Mouse (Mus musculus): Measurements from ENCODE around the gene Gm28308. TPM values are rescaled to one million over a fixed set of nuclear protein-coding genes. Genes with fewer than 3 reads are reported as not detected.

The Gm28308 gene
- polyA plus RNA-seq, 1 experiment: not detected

DNA sequence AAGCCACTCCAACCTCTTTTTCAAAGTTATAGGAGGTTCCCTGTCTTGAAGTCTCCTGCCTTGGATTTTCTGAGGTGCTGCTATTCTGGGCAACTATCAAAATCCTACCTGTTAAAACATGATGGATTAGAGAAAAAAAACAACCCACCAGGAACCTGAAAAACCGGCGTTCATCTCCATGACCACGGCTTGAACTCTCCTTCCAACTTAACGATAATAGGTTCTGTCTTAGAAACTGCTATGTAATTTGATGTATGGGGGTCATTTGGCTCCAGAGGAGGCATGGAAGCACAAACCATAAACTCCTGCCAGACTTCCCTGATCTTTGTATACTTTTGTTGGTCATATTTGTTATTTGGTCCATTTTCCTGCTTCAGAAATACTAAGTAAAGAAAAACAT, 39.5 kb downstream of the Gm28308 start:
- H3K4me3 ChIP-seq (ENCODE audit: insufficient read depth, low read length): no peak overlapping the region

DNA sequence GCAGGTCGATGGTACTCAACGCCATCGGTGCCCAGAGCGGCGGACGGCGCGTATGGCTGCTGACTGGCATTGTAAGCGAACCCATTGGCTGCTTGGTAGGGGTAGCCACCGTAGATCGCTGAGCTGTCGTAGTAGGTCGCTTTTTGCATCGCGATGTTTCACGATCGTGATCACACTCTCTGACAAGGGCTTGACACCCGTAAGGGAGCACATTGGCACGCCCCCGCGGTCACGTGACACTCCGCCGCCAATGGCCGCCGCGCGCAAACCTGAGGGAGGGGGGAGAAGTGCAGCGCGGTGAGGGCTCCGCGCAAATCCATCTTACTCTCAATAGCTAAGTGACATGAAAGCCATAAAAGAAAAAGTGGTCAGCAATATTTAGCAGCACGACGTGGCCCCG, 40.6 kb downstream of the Gm28308 start:
- no peaks in the 10 kb centered on the region for H3K4me1 ChIP-seq (ENCODE audit: control insufficient read depth, insufficient read depth, low read length)
- no peak overlapping the region for H3K27ac ChIP-seq (ENCODE audit: insufficient read depth, low read length)
- no peak overlapping the region for H3K4me3 ChIP-seq (ENCODE audit: insufficient read depth, low read length)
- no peak for TF ChIP-seq CTCF (IDR thresholded peaks at IDR 0.05; ENCODE audit: extremely low read depth, insufficient read depth, low read length)
- TF ChIP-seq POLR2A (IDR thresholded peaks at IDR 0.05; ENCODE audit: extremely low read depth, insufficient read depth, low read length): no peak

More for the DNA sequence above, 39.5 kb downstream of the Gm28308 start:
- TF ChIP-seq POLR2A (IDR thresholded peaks at IDR 0.05; ENCODE audit: extremely low read depth, insufficient read depth, low read length) (no peak), CTCF (IDR thresholded peaks at IDR 0.05; ENCODE audit: extremely low read depth, insufficient read depth, low read length) (no peak)
- Histone ChIP-seq H3K4me1 (ENCODE audit: control insufficient read depth, insufficient read depth, low read length) (no peaks in the 10 kb centered on the region), H3K27ac (ENCODE audit: insufficient read depth, low read length) (no peak overlapping the region)

DNA sequence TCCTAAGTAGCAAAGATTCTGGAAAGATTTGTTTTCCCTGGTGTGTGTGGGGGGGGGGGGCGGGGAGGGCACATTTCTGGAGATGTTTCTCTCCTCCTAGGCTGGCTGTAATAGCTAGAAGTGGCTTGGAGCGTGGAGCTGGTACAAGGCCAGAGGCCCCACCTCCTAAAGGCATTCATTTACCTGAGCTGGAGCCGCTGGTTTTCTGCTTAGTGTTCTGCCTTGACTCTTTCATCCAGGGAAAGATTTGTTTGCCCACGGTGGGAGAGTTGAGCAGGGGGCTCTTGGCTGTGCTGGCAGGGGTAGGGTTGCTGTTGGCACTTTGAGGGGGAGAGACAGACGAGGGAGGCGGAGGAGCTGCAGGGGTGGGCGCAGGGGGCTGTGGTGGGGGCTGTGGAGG, 41.2 kb downstream of the Gm28308 start:
- TF ChIP-seq CTCF (IDR thresholded peaks at IDR 0.05; ENCODE audit: extremely low read depth, insufficient read depth, low read length): no peak
- no peak for TF ChIP-seq POLR2A (IDR thresholded peaks at IDR 0.05; ENCODE audit: extremely low read depth, insufficient read depth, low read length)
- H3K27ac ChIP-seq (ENCODE audit: insufficient read depth, low read length): no peak overlapping the region
- H3K4me3 ChIP-seq (ENCODE audit: insufficient read depth, low read length): no peak overlapping the region
- no peaks in the 10 kb centered on the region for H3K4me1 ChIP-seq (ENCODE audit: control insufficient read depth, insufficient read depth, low read length)

DNA sequence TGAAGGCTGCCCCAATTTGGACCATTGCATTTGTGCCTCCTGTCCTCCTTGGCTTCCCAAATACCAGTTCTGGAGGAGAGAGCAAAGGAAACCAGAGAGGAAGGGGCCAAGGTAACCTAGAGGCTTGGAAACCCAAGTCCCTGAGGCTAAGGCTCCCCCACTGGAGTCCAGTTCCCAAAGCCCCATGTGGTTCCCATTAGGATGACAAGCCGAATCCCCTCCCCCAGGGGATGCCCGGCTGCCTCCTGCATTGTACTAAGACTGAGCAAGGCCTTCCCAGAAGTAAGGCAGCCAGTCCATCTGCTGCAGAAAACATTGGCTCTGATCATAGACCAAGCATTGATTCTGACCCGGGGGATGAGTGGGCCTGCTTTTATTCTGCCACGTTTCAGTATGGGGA, 41.8 kb downstream of the Gm28308 start:
- H3K4me1 ChIP-seq (ENCODE audit: control insufficient read depth, insufficient read depth, low read length): no peaks in the 10 kb centered on the region
- H3K4me3 ChIP-seq (ENCODE audit: insufficient read depth, low read length): no peak overlapping the region
- no peak overlapping the region for H3K27ac ChIP-seq (ENCODE audit: insufficient read depth, low read length)
- no peak for TF ChIP-seq CTCF (IDR thresholded peaks at IDR 0.05; ENCODE audit: extremely low read depth, insufficient read depth, low read length)
- no peak for TF ChIP-seq POLR2A (IDR thresholded peaks at IDR 0.05; ENCODE audit: extremely low read depth, insufficient read depth, low read length)

DNA sequence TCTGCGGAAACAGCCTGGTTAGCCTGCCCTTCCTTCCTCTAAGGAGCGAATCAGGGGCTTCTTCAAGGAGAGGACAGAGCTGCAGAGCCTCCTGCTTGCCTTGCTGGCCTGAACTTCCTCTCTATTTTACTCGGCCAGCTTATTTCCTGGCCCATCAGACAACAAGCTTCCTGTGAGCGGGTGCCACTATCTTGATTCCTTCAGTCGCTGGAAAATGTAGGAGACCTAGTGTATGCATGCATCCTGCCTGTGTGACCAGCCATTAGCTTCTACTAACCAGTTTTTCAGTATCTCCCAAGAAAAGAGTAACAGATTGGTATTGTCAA, 42.3 kb downstream of the Gm28308 start:
- TF ChIP-seq POLR2A (IDR thresholded peaks at IDR 0.05; ENCODE audit: extremely low read depth, insufficient read depth, low read length) (no peak), CTCF (IDR thresholded peaks at IDR 0.05; ENCODE audit: extremely low read depth, insufficient read depth, low read length) (no peak)
- H3K27ac ChIP-seq (ENCODE audit: insufficient read depth, low read length): no peak overlapping the region
- no peaks in the 10 kb centered on the region for H3K4me1 ChIP-seq (ENCODE audit: control insufficient read depth, insufficient read depth, low read length)
- no peak overlapping the region for H3K4me3 ChIP-seq (ENCODE audit: insufficient read depth, low read length)

DNA sequence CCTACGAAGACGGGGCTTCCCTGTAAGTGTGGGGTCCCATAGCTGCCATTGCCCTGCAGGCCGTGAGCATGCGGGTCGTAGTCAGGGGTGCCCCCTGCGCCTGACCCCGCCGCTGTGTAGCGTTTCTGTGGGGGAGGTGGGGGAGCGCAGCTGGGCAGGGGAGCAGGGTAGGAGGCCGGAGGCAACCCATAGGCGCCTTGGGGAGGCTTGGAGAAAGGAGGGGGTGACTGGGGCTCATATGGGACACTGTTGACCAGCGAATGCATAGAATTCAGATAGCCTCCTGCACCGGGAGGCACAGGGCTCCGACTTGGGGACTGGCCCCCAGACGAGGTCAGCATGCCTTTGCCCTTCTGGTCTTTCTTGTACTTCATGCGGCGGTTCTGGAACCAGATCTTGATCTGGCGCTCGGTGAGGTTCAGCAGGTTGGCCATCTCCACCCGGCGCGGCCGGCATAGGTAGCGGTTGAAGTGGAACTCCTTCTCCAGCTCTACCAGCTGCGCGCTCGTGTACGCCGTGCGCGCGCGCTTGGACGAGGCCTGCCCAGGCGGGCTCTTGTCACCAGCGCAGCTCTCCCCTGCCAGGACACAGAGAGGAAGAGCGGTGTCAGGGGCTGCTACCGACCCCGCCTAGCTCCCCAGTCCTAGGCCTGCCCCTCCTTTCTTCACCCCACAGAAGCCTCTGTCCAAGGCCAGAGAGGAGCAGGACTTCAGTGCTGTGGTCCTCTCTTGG, 42.8 kb downstream of the Gm28308 start:
- H3K4me1 ChIP-seq (ENCODE audit: control insufficient read depth, insufficient read depth, low read length): no peaks in the 10 kb centered on the region
- no peak overlapping the region for H3K4me3 ChIP-seq (ENCODE audit: insufficient read depth, low read length)
- no peak overlapping the region for H3K27ac ChIP-seq (ENCODE audit: insufficient read depth, low read length)
- TF ChIP-seq POLR2A (IDR thresholded peaks at IDR 0.05; ENCODE audit: extremely low read depth, insufficient read depth, low read length) (no peak), CTCF (IDR thresholded peaks at IDR 0.05; ENCODE audit: extremely low read depth, insufficient read depth, low read length) (no peak)

DNA sequence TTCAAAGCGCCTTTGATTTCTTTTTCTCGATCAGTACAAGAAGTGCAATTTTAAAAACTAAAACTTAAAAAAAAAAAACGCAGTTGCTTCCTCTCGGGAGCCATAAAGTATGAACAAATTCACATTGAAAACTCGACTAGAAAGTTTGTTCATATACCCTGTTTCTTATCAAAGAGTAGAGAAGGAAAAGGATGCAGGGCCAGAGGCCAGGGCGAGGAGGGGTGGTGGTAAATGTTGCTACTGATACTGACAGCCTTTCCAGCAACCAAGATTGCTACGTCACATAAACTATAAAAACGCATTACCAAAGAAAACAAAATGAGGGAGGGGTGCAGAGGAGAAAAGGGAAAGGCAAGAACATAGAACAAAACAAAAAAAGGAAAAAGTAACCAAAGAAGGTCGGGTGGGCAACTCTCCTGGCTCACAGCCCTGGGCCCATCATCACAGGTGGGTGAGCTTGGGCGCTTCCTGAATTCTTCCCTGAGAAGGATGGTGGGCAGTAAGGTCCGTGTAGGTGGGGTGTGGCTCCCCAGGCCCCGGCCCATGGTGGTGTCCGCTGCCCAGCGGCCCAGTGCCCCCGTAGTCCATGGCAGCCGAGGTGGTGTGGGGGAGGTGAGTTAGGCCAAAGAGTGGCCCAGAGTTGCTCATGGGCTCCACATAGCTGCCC, 43.5 kb downstream of the Gm28308 start:
- H3K4me3 ChIP-seq (ENCODE audit: insufficient read depth, low read length): no peak overlapping the region
- TF ChIP-seq CTCF (IDR thresholded peaks at IDR 0.05; ENCODE audit: extremely low read depth, insufficient read depth, low read length) (no peak), POLR2A (IDR thresholded peaks at IDR 0.05; ENCODE audit: extremely low read depth, insufficient read depth, low read length) (no peak)
- no peaks in the 10 kb centered on the region for H3K4me1 ChIP-seq (ENCODE audit: control insufficient read depth, insufficient read depth, low read length)
- no peak overlapping the region for H3K27ac ChIP-seq (ENCODE audit: insufficient read depth, low read length)

DNA sequence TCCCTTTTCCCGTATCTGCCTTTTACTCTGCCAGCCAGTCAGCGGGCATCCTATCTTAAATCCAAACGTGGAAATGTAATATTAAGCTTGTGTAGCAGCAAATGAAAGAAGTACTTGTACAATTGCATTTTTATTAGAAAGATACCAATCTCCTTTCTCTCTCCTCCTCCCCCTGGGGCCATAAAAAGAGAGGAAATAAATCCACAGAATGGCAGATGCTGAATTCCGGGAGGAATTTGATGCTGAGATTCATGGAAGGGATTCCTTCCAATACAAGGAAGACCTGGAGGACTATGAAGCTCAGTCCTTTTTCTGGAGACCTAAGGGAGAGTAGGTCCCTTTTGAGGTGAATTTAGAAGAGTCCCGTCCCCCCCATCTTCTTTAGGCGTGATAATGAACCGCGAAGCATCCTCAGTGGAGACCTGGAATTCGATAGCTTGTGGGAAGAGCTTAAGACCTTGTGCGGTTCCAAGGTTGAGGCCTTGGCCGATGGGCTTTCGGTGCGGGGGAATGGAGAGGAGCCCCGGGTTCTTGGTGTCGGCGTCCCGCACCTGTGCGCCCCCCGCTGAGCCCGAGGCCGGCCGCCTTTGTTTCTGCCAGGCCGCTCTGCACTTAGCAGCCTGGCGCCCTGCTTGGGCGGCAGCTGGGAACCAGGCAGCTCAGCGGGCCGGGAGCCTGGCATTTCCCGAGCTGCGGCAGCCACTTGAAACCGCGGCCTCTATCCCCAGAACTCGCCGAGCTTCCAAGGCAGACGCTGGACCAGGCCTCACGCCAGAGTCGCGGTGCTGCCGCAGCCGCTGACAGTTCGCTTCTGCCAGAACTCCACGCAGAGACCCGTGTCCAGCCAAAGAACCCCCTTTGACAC, 44.7 kb downstream of the Gm28308 start:
- Histone ChIP-seq H3K27ac (ENCODE audit: insufficient read depth, low read length) (no peak overlapping the region), H3K4me3 (ENCODE audit: insufficient read depth, low read length) (no peak overlapping the region), H3K4me1 (ENCODE audit: control insufficient read depth, insufficient read depth, low read length) (no peaks in the 10 kb centered on the region)
- TF ChIP-seq CTCF (IDR thresholded peaks at IDR 0.05; ENCODE audit: extremely low read depth, insufficient read depth, low read length) (no peak), POLR2A (IDR thresholded peaks at IDR 0.05; ENCODE audit: extremely low read depth, insufficient read depth, low read length) (no peak)

DNA sequence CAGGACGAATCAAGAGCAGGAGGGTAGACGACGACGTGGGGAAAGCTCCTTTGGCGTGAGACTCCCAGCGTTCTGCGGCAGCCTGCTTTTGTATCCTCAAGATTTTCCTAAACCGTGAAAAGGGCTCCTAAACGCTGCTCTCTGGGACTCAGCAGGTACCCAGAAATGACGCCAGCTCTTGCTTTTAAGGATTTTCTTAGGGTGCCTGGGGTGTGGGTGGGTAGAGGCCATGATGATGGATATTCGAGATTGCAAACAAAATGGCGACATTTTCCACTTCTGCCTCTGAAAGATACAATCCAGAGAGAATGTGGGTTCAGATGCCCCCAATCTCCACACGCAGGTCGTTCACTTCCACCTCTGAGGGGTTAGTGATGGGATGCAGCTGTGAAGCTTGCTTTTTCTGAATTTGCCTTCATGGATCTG, 45.4 kb downstream of the Gm28308 start:
- Histone ChIP-seq H3K27ac (ENCODE audit: insufficient read depth, low read length) (no peak overlapping the region), H3K4me3 (ENCODE audit: insufficient read depth, low read length) (no peak overlapping the region), H3K4me1 (ENCODE audit: control insufficient read depth, insufficient read depth, low read length) (no peaks in the 10 kb centered on the region)
- no peak for TF ChIP-seq CTCF (IDR thresholded peaks at IDR 0.05; ENCODE audit: extremely low read depth, insufficient read depth, low read length)
- no peak for TF ChIP-seq POLR2A (IDR thresholded peaks at IDR 0.05; ENCODE audit: extremely low read depth, insufficient read depth, low read length)
